Mouse (Mus musculus): ENCODE measurements around the gene Cttnbp2.

Cttnbp2 gene

DNA sequence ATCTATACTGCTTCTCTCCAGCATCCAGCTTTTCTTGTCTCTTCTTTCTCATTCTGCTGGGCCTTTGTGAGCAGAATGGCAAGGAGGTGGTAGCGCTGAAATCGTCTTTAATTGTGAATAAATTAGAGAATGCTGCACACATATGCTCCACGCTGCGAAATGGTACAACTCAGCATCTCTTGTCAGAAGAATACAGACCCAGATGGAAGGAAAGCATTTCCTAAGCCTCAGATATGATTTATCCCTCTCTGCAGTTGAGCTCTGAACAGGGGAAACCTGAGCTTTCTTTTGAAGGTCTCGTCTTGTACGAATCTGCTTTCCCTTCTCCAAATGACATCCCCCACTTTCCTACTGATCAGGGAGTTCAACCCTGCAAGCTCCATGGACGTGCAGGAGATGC lies 48.4 kb downstream of the Cttnbp2 start:
- DNase-seq, result no peak

DNA sequence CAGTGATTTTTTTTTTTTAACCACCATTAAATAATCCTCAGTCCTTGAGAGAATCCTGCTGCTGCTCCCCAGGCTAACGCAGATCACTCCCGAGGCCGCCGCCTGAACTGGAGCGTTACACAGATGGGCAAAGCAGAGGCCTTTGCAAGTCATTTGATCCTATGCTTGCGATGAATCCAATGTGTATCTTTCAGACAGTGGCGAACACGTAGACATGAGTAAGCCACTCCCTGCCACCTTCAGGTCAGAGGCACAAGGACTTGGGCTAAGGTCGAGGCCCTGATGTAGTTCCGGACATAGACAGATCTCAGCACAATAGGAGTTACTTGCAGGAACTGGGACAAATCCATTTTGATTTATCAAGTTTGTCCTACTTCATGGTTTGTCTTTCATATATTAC lies 49.0 kb downstream of the Cttnbp2 start:
- no peak for DNase-seq

DNA sequence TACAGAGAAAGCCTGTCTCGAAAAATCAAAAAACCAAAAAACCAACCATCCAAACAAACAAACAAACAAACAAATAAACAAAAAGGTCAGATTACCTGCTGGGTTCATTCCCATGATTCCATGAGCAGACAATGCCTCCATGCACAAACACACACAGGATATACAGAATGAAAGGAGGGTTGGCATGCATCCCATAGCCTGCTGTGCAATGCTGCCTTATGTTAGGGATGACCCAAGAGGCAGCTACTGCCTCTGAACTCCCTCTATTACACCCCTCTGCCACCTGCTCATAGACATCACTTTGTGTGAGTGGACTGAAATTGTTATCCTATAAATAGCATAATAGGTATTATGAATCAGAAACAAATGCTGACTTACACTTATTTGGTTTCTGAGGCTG lies 55.0 kb downstream of the Cttnbp2 start:
- DNase-seq, result no peak

DNA sequence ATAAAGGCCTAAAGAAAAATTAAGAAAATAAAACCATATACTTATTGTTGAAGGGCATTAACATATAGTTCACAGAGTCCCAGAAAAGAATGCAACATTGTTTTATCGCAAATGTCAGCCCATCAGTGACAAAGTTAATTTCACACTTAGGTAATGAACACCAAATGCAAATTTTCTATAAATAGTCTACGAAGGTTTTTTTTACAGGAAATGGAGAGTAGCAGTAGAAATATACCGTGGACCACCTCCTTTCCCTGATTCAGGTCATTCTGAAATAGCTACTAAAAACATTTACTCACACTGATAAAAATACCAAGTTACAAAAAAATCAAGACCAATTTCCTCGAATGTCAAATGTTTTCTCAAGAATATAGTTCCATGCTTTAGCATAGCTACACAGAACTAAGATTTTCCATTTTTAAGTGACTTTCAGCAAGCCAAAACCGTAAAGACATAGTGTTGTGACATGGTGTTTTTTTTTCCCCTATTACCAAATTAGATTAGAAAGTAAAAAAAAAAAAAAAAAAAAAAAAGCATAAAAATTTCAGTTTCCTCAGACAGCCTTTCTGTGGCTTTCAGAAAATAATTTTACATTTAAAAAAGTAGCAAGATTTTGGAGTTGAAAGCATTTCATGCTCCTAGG lies 64.0 kb downstream of the Cttnbp2 start:
- DNase-seq, result no peak

DNA sequence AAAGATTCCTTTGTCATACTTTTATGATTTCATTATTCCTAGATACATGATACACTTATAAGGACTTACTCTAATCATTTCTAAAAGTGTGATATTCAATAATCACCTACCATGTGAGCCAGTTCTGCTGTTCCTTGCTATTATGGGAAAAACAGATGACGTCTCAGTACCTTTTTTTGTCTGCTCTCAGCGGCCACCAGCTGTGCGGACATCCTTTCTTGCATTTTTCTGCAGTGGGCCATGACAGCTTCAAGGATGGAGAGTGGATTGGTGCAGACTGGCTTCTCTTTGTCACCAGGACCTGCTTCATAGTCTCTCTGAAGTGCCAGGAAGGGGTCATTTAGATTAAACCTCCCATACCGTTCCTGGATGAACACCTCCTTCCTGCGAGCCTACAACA lies 66.6 kb downstream of the Cttnbp2 start:
- no peak for DNase-seq

DNA sequence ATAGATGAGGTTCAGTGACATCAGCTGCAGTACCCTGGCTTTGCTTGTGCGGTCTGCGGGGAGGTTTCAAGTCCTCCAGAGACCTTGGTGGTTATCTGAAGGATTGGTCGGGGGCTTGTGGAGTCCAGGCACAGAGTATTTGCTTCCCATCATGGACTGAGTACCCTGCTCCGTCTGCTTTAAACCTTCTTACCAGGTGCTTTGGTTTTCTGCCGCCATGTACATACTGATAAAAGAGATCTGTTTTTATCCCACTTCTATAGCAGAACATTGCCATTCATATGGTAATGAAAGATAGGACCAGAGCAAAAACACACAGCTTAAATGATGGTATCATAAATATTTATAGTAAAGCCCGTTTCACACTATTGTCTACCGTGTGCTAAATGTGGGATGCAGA lies 67.7 kb downstream of the Cttnbp2 start:
- DNase-seq, result no peak

DNA sequence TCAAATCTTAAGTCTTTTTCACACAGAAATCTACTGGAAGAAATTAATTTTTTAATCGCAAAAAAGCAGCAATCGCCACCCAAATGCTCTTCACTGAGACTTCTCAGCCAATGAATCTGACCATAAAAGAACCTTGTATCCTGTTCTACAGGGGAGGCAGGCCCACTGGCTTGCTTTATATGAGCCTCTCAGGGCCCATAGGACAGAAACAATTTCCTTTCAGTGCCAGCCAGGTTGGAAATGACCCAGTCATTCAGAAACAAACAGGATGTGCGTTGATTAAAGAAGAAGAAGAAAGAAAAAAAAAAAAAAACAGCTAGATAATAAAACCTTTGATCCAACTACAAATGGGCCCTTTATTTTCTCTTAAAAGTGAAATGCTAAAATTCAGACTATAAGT lies 68.3 kb downstream of the Cttnbp2 start:
- no peak for DNase-seq

DNA sequence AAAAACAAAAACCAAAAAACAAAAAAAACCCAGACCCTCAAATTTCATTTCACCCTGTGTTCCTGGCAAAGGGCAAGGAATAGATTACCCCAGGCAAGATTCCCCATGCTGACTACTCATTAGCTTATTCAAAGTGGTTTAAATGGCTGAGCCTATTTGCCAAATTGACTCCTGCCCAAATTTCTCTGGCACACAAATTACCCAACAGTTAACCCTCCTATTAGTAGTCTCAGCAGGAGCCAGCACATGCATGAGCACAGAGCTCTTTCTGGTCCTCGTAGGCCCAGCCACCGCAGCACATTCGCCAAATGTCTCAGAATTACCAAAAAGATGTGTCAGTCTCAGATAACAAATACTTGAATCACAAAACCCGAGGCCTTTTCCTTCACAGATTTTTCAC lies 68.9 kb downstream of the Cttnbp2 start:
- no peak for DNase-seq

DNA sequence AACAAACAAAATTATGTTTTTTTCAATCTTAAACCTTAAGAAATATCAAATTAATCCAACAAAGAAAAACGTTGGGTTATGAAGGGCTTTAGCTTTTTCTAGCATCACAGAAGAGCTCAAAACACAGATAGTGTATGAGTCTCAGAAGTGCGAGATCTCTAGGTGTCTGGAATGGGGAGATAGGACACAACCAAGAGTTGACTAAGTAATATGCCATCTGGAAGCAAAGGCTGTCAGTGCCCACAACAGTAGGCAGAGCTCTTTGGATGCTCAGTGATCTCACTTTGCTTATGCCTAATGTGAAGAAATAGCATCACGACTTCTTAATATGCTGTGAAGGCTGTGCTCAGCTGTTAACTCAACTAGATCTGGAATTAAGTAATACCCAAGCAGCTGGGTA lies 72.3 kb downstream of the Cttnbp2 start:
- DNase-seq, result peak; percentile 19

DNA sequence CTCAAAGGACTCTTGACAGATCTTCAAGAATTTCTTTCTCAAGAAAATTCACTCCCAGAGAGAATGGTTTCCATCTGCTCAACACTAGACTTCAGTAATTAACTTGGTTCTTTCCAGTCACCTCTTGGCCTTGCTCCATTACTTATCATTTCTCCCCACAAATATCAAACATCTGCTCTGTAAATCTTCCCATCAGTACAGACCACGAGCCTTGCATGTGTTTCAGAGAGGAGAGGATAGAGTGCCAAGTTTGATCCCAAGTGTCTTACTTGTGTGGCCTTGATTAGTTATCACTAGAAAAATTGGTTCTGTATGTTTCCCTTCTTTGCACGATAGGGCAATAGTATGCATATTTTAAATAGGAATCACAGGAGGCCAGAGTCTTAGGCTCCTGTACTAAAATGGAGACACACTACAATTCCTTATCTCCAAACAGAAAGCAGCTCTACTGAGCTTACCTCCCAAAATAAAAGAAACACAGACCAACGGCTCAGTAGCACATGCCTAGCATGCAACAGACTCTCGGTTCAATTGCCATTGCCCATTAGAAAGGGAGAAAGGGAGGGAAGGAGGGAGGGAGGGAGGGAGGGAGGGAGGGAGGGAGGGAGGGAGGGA lies 73.6 kb downstream of the Cttnbp2 start:
- no peak for DNase-seq

DNA sequence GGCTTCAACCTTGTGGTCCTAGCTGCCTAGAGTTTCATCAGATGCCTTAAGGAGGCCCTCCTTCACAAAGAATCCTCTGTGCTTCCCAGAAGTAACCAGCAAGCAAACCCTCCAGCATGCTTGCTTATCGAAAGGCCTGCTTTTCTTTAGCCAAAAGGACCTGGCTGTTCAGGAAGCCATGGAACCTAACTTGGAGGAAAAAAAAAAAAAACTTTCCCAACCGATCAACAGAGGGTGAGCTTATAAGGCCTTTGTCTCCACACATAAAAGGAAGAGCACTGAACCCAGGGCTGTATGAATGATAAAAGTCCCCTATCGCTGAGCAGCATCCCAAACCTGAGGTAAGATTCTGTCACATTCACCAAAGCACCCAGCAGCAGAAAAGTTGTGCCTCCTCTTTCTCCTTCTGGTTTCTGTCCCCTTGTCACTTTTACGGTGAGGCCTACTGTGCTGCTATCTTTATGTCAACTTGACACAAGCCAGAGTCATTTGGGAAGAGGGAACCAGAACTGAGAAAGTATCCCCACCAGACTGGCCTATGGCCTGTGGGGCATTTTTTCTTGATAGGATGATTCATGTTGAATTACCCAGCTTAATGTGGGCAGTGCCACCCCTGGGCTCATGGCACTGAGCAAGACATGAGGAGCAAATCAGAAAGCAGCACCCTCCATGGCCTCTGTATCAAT lies 78.4 kb downstream of the Cttnbp2 start:
- no peak for DNase-seq

DNA sequence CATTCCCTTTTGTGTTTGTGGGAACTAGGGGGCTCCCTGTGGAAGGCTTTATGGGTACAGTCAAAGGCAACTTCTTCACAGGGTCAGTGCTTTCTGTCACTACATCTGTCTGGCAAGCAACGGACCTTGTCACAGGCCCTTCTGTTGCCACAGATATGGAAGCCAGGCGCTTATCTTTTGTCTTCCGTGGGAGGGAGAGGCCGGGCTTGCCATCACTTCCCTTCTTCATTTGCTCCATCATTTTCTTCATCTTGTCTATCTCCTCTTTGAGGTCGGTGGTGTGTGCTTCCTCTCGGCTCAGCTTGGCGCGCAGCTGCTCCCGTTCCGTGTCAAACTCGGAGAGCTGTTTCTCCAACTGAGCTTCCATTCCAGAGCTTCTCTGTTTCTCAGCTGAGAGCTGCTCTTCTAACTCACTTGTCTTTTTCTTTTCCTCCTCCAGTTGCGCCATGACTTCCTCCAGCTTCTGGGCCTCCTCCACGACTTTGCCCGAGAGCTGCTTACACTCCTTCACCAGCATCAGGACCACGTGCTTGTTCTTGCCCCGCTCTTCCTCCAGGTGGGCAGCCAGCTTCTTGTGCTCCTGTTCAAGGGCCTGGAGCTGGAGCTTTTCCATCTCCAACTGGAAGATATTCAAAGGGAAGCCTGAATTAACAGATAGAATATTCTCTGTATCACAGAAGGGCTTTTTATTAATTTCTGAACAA lies 79.7 kb downstream of the Cttnbp2 start:
- peak; percentile 81 for DNase-seq

DNA sequence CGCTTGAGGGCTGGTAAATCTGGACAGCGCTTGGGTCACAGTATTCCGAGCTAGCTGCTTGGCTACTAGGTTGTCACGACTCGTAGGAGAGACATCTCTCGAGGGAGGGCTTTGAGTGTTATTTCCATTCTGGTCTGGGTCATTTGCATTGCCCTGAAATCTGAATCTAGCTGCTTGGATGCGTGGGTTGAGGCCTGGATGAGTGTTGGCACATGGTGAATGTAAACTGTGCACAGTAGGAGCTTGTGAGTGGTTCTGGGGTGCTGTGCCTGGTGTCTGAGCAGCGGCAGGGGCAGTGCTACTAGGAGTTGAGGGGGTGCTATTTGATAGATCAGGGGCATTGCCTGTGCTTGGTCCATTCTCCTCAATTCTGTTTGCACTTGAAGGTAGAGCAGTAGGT lies 80.3 kb downstream of the Cttnbp2 start:
- no peak for DNase-seq

DNA sequence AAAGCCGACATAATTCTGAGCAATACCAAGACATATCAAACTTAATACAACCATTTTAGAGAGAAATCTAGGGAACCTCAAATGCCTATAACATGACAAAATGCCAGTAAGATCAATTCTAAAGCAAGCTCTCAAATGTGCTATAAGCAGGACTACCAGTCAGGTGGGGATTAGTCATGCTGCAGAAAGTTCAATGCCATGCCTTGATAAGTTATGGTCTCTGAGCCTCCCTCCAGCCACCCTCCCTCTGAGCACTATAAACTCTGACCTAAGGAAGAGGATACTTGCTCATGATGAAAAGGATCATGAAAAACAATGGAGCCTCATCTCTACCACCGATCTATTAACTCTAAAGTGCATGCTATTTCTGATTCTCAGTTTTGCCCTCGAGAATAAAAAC lies 82.3 kb downstream of the Cttnbp2 start:
- no peak for DNase-seq

DNA sequence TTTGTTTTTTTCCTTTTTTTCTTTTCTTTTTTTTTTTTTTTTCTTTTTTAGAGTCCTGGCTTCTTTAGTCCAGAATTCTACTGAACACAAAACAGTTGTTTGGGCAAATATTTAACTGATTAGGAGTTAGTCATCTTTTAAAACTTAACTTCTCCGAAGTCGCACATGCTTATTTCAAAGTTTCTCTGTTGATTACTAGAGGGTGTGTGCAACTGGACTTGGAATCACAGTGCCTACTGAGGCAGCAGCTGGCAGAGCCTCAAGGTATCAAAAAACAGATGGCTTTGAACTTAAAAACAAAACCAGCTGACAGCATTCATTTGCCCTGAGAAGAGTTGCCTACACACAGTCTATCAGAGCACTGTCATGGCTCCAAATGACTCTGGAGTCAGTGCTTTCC lies 82.8 kb downstream of the Cttnbp2 start:
- DNase-seq, result no peak

DNA sequence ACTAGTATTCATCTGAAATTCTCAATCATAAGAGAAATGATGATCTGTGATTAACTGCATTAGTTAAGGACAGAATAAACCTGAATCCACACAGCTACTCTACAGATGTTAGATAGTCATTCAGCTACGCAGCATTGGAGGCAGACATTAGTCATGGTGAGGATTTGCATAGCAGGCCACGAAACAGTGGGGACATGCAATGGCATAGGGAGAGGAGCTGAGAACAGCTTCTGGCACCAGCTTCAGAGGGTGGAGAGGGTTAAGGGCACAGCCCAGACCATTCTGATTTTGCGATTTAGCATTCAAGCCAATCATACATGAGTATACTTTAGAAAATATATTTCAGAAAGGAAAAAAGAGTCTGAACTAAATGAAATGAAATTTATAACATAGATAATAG lies 84.6 kb downstream of the Cttnbp2 start:
- no peak for DNase-seq

DNA sequence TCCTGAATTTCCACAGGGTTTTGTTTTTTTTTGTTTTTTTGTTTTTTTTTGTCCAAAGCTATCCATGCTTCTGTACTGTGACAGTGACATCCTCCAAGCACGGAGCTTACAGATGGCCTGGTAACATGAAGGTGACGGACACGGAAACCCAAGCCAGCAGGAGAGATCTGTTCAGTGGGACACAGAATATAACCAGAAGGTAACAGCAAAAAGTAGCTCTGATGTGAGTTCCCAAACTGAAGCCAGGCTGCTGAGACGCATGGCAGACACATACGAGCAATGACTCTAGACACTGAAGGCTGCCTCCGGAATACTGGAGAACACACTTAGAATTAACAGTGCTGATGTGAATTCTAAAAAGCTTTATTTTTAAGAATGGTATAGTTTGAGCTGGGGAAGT lies 89.8 kb downstream of the Cttnbp2 start:
- no peak for DNase-seq

DNA sequence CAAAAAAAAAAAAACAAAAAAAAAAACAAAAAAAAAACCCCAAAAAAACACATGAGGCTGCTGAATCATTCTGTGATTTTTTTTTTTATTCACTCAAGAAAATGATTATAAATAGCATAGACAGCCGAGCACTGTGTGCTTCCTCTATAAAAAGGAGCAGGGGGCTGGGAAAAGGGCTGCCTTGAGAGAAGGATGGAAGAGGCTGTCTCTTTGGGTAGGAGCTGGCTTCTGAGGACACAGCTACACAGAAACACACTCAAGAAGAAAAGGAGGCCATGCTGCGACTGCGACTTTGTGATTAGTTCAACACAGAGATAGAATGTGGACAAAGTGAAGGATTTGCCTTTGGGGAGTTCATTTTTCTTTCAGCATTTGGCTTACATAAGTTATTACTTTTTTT lies 90.3 kb downstream of the Cttnbp2 start:
- DNase-seq, result no peak

DNA sequence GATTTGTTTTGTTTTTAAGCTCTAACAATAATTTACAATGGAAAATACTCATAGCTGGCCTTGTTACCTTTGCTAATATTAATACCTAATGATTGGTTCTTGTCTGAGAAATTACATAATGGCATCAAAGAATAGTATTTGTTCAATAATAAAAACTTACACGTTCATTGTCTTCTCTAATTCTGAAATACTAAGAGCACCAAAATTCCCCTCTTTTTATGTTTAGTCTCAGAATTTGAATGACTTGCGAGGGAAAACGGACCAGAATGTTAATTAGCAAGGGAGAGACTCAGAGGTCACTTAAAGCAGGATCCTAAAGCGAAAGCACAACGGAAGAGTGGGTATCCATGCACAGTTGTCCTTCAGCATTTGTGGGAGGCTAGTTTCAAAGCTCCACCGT lies 91.5 kb downstream of the Cttnbp2 start:
- no peak for DNase-seq

DNA sequence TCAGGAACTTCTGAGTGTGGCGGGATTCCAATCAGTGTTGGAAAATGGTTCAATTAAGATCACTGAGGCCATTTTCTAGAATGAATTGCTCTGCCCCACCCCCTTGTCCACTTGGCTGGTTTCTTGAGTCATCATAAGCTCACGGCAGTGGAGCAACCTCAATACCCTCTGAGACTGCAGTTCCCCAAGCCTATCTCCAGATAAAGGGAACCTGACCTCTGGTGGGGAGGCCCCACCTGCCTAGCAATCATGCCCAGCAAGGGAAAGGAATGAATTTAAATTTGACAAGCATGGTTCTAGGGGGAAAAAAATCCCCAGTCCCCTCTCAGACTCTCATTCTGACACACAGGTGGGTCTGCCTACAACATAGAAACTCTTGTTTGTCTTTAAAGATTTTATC lies 93.1 kb downstream of the Cttnbp2 start:
- DNase-seq, result no peak

DNA sequence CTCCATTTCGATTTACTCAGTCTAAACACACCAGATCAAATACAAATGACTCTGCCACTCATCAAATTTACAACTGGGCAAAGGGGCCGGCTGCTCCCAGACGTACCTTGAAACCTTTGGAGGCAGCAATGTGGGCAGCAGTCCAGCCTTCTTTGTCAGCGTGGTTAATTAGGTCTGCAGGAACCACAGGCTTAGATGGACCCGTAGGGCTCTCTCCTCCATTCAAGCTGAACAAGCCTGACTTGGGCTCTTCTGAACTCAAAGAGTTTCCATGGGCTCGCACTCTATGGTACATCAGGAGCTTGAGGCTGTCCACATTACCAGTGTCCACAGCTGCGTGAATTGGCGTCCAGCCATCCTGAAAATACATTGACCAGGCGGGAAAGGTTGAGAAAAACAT lies 94.0 kb downstream of the Cttnbp2 start:
- DNase-seq, result no peak

DNA sequence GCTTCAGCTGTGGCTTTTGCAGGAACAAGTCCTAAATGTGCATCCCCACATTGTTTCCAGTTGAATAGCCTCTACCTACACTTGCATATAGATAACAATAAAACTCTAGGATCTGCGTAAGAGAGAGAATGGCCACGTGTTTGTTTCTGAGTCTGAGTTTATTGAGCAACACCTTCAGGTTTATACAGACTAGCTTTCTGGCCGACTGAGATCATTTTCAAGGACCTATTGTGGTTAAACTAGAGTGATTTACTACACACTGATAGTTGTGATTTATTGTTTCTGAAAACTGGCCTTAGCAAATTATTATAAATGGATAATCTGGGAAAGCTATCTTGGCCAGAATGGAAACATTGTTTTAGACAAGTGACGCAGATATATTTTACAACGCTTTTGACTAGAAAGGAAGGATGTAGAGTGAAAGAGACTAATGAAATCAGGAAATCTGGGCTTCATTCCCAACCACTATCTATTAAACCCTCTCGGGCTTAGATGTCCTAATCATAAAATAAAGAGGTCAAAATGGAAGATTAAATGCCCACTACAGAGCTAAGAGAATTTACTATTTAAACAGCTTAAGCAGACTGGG lies 96.7 kb downstream of the Cttnbp2 start:
- DNase-seq, result no peak

DNA sequence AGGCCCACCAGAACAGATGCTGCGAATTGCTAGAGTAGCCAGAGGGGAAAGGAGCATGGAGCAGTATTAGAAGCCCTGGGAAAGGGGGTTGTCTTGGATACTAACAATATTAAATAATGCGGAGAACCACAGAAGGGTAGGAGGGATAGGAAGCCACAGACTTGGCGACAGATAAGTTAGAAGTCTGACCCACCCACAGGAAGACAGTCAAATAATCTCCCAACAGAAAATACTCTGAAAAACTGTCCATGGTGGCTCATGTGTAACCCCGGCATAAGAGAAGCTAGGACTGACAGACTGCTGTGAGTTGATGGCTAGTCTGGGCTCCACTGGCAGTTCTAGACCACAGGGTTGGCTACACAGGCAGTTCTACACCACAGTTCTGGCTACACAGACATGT lies 98.7 kb downstream of the Cttnbp2 start:
- no peak for DNase-seq

Measured in liver (tissue).